Mouse (Mus musculus) cortical plate, adult 2 months (tissue): ENCODE data around the gene Kcnn4. TPM values are rescaled to one million over a fixed set of nuclear protein-coding genes. Genes with fewer than 3 reads are reported as not detected.

Experiments
- H3K27ac ChIP-seq: fragments of 200-500 bp; 2 replicates; pipeline ENCODE4 v1.5.1; 2012; ENCODE audit warnings: low read length, control low read depth, inconsistent platforms; ENCODE audit not compliant: insufficient read depth
- H3K4me1 ChIP-seq: fragments of 200-500 bp; 2 replicates; pipeline ENCODE4 v1.6.1; 2011; ENCODE audit warnings: low read length; ENCODE audit not compliant: control insufficient read depth, insufficient read depth
- H3K4me3 ChIP-seq: fragments of 200-500 bp; 2 replicates; pipeline ENCODE4 v1.5.1; 2011; ENCODE audit warnings: mild to moderate bottlenecking, low read length, control low read depth; ENCODE audit not compliant: insufficient read depth
- CTCF ChIP-seq: fragments of 200-500 bp; IDR thresholded peaks from 2 replicates; pipeline ENCODE4 v1.5.1; 2011; ENCODE audit warnings: mild to moderate bottlenecking, control low read depth, low read length; ENCODE audit not compliant: insufficient read depth; ENCODE audit errors: extremely low read depth
- POLR2A ChIP-seq: fragments of 200-500 bp; IDR thresholded peaks from 2 replicates; pipeline ENCODE4 v1.6.1; 2011; ENCODE audit warnings: mild to moderate bottlenecking, low read length, control low read depth; ENCODE audit not compliant: insufficient read depth; ENCODE audit errors: extremely low read depth
- polyA plus RNA-seq: library from polyadenylated mRNA; depleted of rRNA; stranded (reverse); fragments of >200 nt; gene quantifications from 2 replicates; pipeline ENCODE4 v1.2.3, GENCODE M21; 2012

The Kcnn4 gene
- polyA plus RNA-seq, 1 experiment, result 0.77 TPM

DNA sequence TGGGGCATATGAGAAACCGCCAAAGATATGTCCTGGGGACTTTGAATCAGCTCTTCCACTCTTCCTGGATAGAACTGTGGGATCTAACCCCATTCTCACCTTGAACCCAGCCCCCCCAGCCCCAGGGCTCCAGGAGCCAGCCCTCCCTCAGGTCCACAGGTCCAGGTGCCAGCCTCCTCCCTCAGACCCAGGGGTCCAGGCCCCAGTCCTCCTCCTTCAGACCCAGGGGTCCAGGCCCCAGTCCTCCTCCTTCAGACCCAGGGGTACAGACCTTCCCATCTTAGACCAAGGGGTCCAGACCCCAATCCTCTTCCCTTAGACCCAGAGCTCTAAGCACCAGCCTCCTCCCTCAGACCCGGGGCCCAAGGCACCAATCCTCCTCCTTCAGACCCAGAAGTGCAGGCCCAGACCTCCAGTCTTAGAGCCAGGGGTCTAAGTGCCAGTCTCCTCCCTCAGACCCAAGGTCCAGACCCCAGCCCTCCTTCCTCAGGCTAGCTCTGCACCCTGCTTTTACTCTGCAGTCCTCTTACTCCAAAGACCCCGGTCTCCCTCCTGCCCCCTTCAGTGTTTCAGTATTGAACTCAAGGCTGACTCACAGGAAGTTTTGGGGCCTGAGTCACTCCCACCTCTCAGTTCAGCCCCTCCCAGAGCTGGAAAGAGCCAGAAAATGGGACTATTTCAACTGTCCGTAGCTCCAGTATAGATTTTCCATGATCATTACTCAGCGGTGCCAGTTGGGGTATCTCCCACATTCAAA, 4.6 kb upstream of the Kcnn4 start:
- Histone ChIP-seq H3K4me3 (no peak overlapping the region), H3K27ac (no peak overlapping the region), H3K4me1 (peaks cover 1% of the 10 kb centered on the region; the same call in 1 of the 2 replicates)
- TF ChIP-seq CTCF (no peak), POLR2A (no peak)

DNA sequence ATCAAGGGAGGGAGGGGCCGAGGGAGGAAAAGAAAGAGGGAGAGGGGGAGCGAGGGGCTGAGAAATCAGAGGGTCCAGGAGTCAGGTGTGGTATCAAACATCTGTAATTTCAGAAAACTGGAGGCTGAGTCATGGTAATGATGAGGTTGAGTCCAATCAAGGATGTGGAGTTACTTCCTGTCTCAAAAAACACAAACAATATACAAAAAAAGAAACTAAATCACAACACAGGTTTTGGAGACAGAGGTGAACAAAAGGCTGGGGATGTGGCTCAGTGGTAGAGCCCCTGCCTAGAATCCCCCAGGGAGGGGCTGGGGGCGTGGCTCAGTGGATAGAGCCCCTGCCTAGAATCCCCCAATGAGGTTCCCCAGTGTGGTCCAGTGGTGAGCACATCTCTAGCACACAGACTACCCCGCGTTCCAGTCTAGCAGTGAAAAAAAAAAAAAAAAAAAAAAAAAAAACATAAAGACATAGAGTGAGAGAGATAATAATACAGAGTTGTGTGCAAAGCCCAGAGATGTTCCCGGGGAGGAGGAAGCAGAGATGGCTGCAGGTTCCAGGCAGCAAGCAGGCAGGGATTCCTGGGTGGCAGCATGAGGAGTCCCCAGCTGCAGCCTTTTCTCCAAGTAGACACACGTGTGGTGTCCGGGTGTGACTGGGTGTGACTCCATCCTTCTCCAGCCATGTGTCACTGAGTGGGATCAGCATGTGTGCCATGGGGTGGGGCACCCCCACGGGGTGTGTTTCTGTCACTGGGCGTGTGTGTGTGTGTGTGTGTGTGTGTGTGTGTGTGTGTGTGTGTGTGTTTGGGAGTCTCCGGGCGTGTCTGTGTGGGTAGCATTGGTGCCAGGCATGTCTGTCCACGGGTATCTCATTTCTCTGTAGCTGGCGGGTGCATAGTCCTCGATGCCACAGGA, 3.1 kb upstream of the Kcnn4 start:
- Histone ChIP-seq H3K4me3 (no peak overlapping the region), H3K4me1 (peaks cover 1% of the 10 kb centered on the region; the same call in 1 of the 2 replicates), H3K27ac (no peak overlapping the region)
- TF ChIP-seq CTCF, result no peak
- no peak for TF ChIP-seq POLR2A

DNA sequence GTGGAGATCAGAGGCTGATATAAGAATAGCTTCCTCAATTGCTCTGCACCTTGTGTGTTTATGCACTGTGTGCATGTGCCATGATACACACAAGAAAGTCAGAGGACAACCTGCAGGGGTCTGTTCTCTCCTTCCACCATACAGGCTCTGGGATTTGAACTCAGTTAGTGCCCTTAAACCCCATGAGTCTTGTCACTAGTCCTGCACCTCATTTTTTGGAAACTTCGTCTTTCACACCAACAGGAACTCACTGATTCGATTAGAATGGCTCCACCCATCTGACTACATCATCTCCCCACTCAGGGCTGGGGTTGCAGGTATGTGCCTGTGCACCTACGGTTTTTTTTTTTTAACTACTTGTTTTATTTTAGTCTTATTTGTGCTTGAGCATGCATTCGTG, 1.8 kb upstream of the Kcnn4 start:
- no peak overlapping the region for H3K4me3 ChIP-seq
- peaks cover 1% of the 10 kb centered on the region; the same call in 1 of the 2 replicates for H3K4me1 ChIP-seq
- TF ChIP-seq POLR2A (no peak), CTCF (no peak)
- H3K27ac ChIP-seq, result no peak overlapping the region

DNA sequence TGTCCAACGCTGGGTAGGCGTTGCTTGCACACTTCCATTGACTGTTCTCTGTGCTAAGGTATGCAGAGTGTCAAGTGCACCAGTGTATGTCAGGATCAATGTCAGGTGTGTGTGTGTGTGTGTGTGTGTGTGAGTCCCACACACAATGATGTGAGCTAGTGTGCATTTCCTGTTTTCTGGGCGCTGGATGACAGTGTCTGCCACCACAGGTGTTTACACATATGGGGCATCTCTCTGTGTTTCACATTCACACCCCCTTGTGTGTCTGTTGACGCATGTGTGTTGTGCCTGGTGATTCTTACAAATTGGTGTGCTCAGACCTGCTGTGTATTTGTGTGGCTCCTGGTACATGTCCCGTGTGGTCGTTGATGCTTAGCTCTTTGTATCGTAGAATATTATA, 1.1 kb upstream of the Kcnn4 start:
- Histone ChIP-seq H3K4me3 (no peak overlapping the region), H3K4me1 (0 out of 2 replicates have a peak, but pooled peaks cover 1% of the 10 kb centered on the region), H3K27ac (no peak overlapping the region)
- TF ChIP-seq CTCF, result no peak
- no peak for TF ChIP-seq POLR2A

DNA sequence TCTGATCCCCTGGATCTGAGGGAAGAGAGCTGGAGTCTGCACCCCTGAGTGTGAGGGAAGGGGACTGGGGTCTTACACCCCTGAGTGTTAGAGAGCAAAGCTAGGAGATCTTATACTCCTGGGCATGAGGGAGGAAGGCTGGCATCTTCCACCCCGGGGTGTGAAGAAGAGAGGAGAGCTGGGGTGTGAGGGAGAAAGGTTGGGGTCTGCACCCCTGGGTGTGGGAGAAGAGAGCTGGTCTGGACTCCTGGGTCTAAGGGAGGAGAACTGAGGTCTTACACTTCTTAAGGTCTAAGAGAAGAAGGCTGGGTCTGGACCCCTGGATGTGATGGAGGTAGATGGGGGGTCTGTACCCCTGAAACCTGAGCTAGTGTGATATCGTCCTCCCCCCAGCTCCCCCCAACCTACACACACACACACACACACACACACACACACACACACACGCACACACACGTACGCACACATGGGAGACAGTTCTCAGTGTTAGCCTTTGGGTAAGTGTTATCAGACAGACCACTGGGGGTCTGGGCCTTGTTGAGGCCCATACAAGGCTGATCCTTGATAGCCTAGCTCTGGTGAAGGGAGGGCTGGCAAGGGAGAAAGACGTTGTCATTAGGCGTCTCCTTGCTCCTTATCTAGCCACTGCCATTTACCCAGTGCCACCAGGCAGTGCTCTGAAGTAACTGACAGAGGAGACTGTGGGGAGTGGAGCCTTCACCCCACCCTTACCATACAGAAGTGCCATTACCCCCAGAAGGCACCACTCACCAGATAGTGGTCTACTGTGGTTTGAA, 1.1 kb downstream of the Kcnn4 start:
- TF ChIP-seq POLR2A, result no peak
- no peak for TF ChIP-seq CTCF
- H3K27ac ChIP-seq, result no peak overlapping the region
- H3K4me1 ChIP-seq, result no peaks in the 10 kb centered on the region

DNA sequence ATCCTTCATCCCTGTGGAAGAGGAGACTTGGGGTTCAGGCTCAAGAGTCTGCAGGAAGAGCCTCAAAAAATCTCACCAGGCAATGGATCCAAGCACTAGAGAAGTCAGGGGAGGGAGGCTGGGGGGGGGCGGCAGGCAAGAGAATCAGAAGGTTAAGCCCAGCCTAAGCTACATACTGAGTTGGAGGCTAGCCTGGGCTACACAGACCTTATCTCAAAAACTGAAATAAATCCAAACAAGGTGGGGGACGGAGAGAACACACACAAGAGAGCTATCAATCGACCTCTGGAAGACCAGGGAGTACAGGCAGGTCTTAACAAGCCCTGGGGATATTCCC, 1.7 kb downstream of the Kcnn4 start:
- H3K27ac ChIP-seq, result no peak overlapping the region
- no peaks in the 10 kb centered on the region for H3K4me1 ChIP-seq
- TF ChIP-seq CTCF (no peak), POLR2A (no peak)
- H3K4me3 ChIP-seq, result no peak overlapping the region

More for the DNA sequence above, 1.1 kb downstream of the Kcnn4 start:
- H3K4me3 ChIP-seq, result no peak overlapping the region

DNA sequence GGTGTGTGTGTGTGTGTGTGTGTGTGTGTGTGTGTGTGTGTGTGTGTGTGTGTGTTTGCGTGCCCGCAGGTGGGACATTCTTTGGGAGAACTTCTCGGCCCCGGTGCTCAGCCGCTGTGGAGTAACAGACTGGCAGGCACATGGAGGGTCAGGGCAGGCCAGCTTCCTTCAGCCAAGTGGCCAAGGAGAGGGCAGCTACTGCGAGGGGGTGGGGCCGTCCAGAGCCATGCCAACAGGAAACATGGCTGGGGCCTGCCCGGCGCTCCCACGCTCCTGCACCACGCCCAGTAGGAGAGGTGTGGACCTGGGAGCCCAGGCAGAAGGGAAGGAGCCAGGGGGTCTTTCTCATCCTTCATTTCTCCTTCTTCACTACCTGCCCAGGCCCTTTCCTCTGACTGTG, 2.2 kb downstream of the Kcnn4 start:
- Histone ChIP-seq H3K4me3 (no peak overlapping the region), H3K4me1 (no peaks in the 10 kb centered on the region), H3K27ac (no peak overlapping the region)
- TF ChIP-seq CTCF (no peak), POLR2A (no peak)

DNA sequence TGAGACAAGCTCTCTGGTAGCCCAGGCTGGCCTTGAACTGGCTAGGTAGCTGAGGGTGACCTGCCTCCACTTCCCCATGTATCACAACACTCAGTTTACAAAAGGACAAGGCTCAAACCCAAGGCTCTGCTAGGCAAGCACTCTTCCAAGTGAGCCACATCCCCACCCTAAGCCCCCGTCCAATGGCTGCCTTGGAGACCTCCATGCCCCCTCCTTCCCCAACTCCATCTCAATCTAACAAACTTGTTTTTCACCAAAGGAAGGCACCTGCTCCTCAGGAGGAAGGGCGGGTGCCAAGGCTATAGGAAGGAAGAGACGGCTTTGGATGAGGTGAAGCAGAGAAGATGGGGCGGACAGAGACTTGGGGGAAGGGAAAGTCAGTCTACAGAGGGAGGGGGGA, 2.7 kb downstream of the Kcnn4 start:
- Histone ChIP-seq H3K4me3 (no peak overlapping the region), H3K4me1 (no peaks in the 10 kb centered on the region), H3K27ac (no peak overlapping the region)
- no peak for TF ChIP-seq CTCF
- TF ChIP-seq POLR2A, result no peak

DNA sequence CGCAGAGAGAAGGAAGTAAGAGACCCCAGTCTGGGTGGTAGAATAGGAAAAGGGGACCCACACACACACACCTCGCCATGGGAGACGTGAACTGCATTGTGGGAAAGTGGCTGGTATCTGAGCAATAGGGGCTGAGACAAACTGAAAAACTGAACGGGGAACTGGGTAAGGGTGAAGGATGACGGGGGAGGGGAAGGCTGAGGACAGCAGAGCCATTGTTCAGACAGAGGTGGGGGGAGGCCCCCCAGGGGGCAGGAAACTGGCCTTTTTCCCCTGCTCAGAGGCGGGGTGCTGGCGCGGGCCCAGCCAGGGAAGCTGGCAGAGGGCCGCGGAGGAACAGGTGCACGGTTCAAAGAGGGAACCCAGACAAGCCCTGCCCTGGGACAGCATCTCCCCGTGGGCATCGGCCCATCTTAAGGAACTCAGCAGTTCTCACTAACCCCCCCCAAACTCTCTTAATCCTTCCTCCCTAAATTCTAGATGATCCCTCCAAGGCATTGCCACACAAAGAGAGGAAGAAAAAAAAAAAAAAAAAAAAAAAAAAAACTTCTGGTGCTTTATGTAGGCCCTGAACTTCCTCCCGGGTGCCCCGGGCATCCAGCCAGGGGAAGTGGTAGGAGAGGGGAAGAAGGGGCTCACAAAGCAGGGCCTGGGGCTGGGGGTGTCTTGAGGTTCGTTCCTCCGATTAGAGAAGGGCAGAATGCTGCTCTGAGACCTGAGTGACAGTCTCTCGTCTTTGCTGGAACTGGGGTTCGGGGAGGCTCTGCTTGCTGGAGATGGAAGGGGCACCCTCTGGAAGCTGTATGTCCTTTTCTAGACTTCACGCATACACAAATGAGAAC, 3.7 kb downstream of the Kcnn4 start:
- no peak overlapping the region for H3K4me3 ChIP-seq
- H3K27ac ChIP-seq, result no peak overlapping the region
- no peaks in the 10 kb centered on the region for H3K4me1 ChIP-seq
- TF ChIP-seq POLR2A (no peak), CTCF (no peak)
